Mouse (Mus musculus): ENCODE results near the gene Bmf. TPM values are rescaled to one million over a fixed set of nuclear protein-coding genes. Genes with fewer than 3 reads are reported as not detected.

Gene Bmf
- polyA plus RNA-seq, 1 experiment from 2014 or later = 3.0 TPM

DNA sequence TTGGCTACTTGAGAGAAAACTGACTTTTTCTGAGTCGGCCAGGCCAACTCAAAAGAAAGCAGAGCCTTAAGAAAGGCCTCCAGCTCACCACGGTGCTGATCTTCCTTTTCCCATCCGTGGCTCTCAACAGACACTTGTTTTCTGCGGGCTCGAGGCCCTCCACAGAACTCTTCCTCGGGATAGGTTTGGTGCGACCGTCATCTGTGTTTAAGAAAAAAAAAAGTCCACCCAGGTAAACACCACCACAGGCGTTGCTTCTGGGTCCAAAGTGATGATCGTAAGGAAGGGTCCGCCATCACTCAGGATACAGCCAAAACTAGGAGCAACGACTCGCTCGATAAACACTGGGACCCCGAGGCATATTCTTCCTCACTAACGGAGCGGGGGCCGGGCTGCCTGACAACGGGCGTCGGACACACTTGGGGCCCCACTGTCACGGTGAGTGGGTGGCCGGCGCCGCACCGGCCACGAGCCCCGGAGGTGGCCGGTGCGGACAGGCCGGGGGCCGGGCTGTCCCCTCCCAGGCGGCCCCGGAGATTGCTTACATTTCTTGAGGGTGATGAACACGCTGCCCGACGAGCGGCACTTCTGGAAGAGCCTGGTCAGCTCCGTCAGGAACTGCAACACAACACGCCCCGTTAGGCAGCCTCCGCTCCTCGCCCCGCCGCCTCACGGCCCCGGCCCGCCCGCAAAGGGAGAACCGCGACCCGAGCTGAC, 70.5 kb downstream of the Bmf start:
- peaks cover 37% of the 10 kb centered on the region for H3K36me3 ChIP-seq
- H3K27ac ChIP-seq (replicated peaks) = peak overlapping the region; percentile 90
- peak overlapping the region; percentile 92 for H3K4me3 ChIP-seq
- H3K4me1 ChIP-seq = peaks cover 15% of the 10 kb centered on the region
- DNase-seq (ENCODE audit: low spot score) = no peak
- H3K9me3 ChIP-seq (replicated peaks) = no peaks in the 10 kb centered on the region
- H3K27me3 ChIP-seq (ENCODE audit: low read depth, poor library complexity, severe bottlenecking) = no peaks in the 10 kb centered on the region
- 5% methylated on average over 52 of the region's 52 CpGs for WGBS

Other genes starting within 250 kb of the Bmf start
- gene Gpr176, start 176.3 kb downstream of the Bmf start, polyA plus RNA-seq (2016; fragmentation: Nextera tagmentation; extraction: Ambion mirVana) = 0.16 and 0.32 TPM in 2 replicates
- gene Eif2ak4, start 161.1 kb downstream of the Bmf start, polyA plus RNA-seq (2016; fragmentation: Nextera tagmentation; extraction: Ambion mirVana) = 10.6 and 10.7 TPM in 2 replicates
- 261 and 272 TPM in 2 replicates for gene Srp14, start 70.0 kb downstream of the Bmf start, polyA plus RNA-seq (2016; fragmentation: Nextera tagmentation; extraction: Ambion mirVana)
- 146 and 150 TPM in 2 replicates for gene Bub1b, start 48.5 kb upstream of the Bmf start, polyA plus RNA-seq (2016; fragmentation: Nextera tagmentation; extraction: Ambion mirVana)
- 0.26 and 0.99 TPM in 2 replicates for gene Pak6, start 113.6 kb upstream of the Bmf start, polyA plus RNA-seq (2016; fragmentation: Nextera tagmentation; extraction: Ambion mirVana)
- not detected in 2 replicates for gene Ankrd63, start 154.3 kb upstream of the Bmf start, polyA plus RNA-seq (2016; fragmentation: Nextera tagmentation; extraction: Ambion mirVana)
- gene Plcb2, start 178.8 kb upstream of the Bmf start, polyA plus RNA-seq (2016; fragmentation: Nextera tagmentation; extraction: Ambion mirVana) = 0.09 and 0.34 TPM in 2 replicates
- 24.2 and 24.6 TPM in 2 replicates for gene Inafm2, start 196.1 kb upstream of the Bmf start, polyA plus RNA-seq (2016; fragmentation: Nextera tagmentation; extraction: Ambion mirVana)
- 0.42 and 1.1 TPM in 2 replicates for gene Ccdc9b, start 213.0 kb upstream of the Bmf start, polyA plus RNA-seq (2016; fragmentation: Nextera tagmentation; extraction: Ambion mirVana)
- not detected in 2 replicates for gene Phgr1, start 223.1 kb upstream of the Bmf start, polyA plus RNA-seq (2016; fragmentation: Nextera tagmentation; extraction: Ambion mirVana)
- gene Disp2, start 230.0 kb upstream of the Bmf start, polyA plus RNA-seq (2016; fragmentation: Nextera tagmentation; extraction: Ambion mirVana) = 3.1 and 7.5 TPM in 2 replicates